Mouse (Mus musculus): ENCODE results near the gene Defb25. TPM values are rescaled to one million over a fixed set of nuclear protein-coding genes. Genes with fewer than 3 reads are reported as not detected.
"Not testable (repeated sequence)": the region's sequence is repeated elsewhere in the genome, so short reads cannot be mapped to it uniquely, and the experiment has no call there.

Defb25 gene
- 1.7 and 2.0 TPM in 2 replicates for polyA plus RNA-seq (2012; rRNA removed)

DNA sequence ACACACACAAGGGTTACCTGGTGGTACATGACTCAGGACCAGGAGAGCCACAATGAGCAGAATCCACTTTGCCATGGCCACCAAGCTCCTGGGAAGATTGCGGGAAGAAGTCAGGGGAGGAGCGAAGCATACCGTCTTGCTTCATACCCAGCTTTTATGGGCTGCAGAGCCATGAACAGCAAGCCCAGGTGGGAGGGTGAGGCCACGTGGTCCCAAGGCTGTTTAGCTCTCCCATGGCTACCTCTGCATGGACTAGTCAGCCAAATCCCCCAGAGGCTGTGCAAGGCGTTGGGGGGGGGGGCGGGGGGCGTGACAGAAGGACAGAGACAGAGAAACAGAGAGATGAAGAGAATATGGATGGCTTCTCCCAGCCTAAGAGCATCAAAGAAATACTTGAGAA, at the start of gene Defb25:
Defb25 (minus strand) TSS at position 101 of the 400 bp plus-strand sequence.
- Histone ChIP-seq H3K36me3 (ENCODE audit: control insufficient read depth, insufficient read depth, low read length) (no peaks in the 10 kb centered on the region), H3K27ac (ENCODE audit: control insufficient read depth, insufficient read depth, low read length) (no peak within 1 kb of the TSS), H3K4me3 (ENCODE audit: control insufficient read depth, insufficient read depth, low read length) (no peak within 1 kb of the TSS), H3K4me1 (replicated peaks; ENCODE audit: control insufficient read depth, insufficient read depth, low read length) (0 out of 2 replicates have a peak, but pooled peaks cover 2% of the 10 kb centered on the region), H3K27me3 (ENCODE audit: control insufficient read depth, insufficient read depth, low read length) (peaks cover 5% of the 10 kb centered on the region; the same call in 1 of the 2 replicates)
- no peak for TF ChIP-seq CTCF (IDR thresholded peaks at IDR 0.05; ENCODE audit: borderline replicate concordance, control insufficient read depth, extremely low read depth, insufficient read depth, low read length, poor library complexity)
- TF ChIP-seq POLR2A (IDR thresholded peaks at IDR 0.05; ENCODE audit: control insufficient read depth, extremely low read depth, insufficient read depth, low read length, poor library complexity): no peak
- DNase-seq: no peak
- 92% methylated on average over 7 of the region's 7 CpGs for WGBS

DNA sequence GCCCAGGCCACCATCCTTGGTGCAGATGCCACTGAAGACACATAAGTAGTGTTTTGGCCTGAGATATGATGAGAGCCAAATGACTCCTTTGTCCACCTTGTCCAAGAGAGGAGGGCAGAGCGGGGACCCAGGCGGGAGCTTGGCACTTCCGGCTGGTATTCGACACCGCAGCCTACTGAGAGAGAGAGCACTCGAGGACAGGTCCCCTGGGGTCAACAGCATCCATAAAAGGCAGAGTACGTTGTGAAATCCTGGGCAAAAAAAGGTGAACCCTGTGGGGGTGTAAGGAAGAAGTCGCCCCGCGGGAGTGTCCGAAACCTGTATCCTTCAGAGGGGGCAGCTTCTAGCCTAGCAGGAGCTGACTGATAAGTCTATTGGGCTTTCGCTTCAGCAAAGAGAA, 49.3 kb upstream of the Defb25 start:
- TF ChIP-seq POLR2A (IDR thresholded peaks at IDR 0.05; ENCODE audit: control insufficient read depth, extremely low read depth, insufficient read depth, low read length, poor library complexity) (no peak), CTCF (IDR thresholded peaks at IDR 0.05; ENCODE audit: borderline replicate concordance, control insufficient read depth, extremely low read depth, insufficient read depth, low read length, poor library complexity) (no peak)
- no peak for DNase-seq
- peak overlapping the region; percentile 5; the same call in 1 of the 2 replicates for H3K4me3 ChIP-seq (ENCODE audit: control insufficient read depth, insufficient read depth, low read length)
- peaks cover 30% of the 10 kb centered on the region for H3K4me1 ChIP-seq (replicated peaks; ENCODE audit: control insufficient read depth, insufficient read depth, low read length)
- peaks cover 17% of the 10 kb centered on the region for H3K36me3 ChIP-seq (ENCODE audit: control insufficient read depth, insufficient read depth, low read length)
- peak overlapping the region; percentile 96 for H3K27ac ChIP-seq (ENCODE audit: control insufficient read depth, insufficient read depth, low read length)
- H3K27me3 ChIP-seq (ENCODE audit: control insufficient read depth, insufficient read depth, low read length): no peaks in the 10 kb centered on the region
- WGBS: 58% methylated on average over 12 of the region's 12 CpGs

- Histone ChIP-seq H3K27ac (ENCODE audit: control insufficient read depth, insufficient read depth, low read length) (peak overlapping the region; percentile 96), H3K36me3 (ENCODE audit: control insufficient read depth, insufficient read depth, low read length) (peaks cover 14% of the 10 kb centered on the region), H3K4me1 (replicated peaks; ENCODE audit: control insufficient read depth, insufficient read depth, low read length) (peaks cover 30% of the 10 kb centered on the region), H3K27me3 (ENCODE audit: control insufficient read depth, insufficient read depth, low read length) (no peaks in the 10 kb centered on the region), H3K4me3 (ENCODE audit: control insufficient read depth, insufficient read depth, low read length) (peak overlapping the region; percentile 81)
- WGBS: 2% methylated on average over 5 of the region's 5 CpGs
- peak; percentile 83 for DNase-seq
- TF ChIP-seq POLR2A (IDR thresholded peaks at IDR 0.05; ENCODE audit: control insufficient read depth, extremely low read depth, insufficient read depth, low read length, poor library complexity) (no peak), CTCF (IDR thresholded peaks at IDR 0.05; ENCODE audit: borderline replicate concordance, control insufficient read depth, extremely low read depth, insufficient read depth, low read length, poor library complexity) (no peak)
Observed at GRCm38 (mm10) chr2:152671642-152671999, 48.8 kb upstream of the Defb25 start.

GRCm38 (mm10) chr2:152670983-152671641, 48.3 kb upstream of the Defb25 start:
- Histone ChIP-seq H3K4me3 (ENCODE audit: control insufficient read depth, insufficient read depth, low read length) (peak overlapping the region; percentile 81), H3K27ac (ENCODE audit: control insufficient read depth, insufficient read depth, low read length) (peak overlapping the region; percentile 96), H3K36me3 (ENCODE audit: control insufficient read depth, insufficient read depth, low read length) (peaks cover 10% of the 10 kb centered on the region), H3K27me3 (ENCODE audit: control insufficient read depth, insufficient read depth, low read length) (no peaks in the 10 kb centered on the region), H3K4me1 (replicated peaks; ENCODE audit: control insufficient read depth, insufficient read depth, low read length) (peaks cover 29% of the 10 kb centered on the region)
- TF ChIP-seq POLR2A (IDR thresholded peaks at IDR 0.05; ENCODE audit: control insufficient read depth, extremely low read depth, insufficient read depth, low read length, poor library complexity) (0 out of 2 replicates have a peak, but pooled peaks have one; percentile 48), CTCF (IDR thresholded peaks at IDR 0.05; ENCODE audit: borderline replicate concordance, control insufficient read depth, extremely low read depth, insufficient read depth, low read length, poor library complexity) (no peak)
- peak; percentile 92 for DNase-seq
- WGBS: 3% methylated on average over 9 of the region's 9 CpGs

GRCm38 (mm10) chr2:152669639-152670484, 47.0 kb upstream of the Defb25 start:
- 1% methylated on average over 46 of the region's 46 CpGs for WGBS
- Histone ChIP-seq H3K4me3 (ENCODE audit: control insufficient read depth, insufficient read depth, low read length) (peak overlapping the region; percentile 81), H3K36me3 (ENCODE audit: control insufficient read depth, insufficient read depth, low read length) (peaks cover 3% of the 10 kb centered on the region; the same call in 1 of the 2 replicates), H3K27ac (ENCODE audit: control insufficient read depth, insufficient read depth, low read length) (peak overlapping the region; percentile 96), H3K4me1 (replicated peaks; ENCODE audit: control insufficient read depth, insufficient read depth, low read length) (peaks cover 19% of the 10 kb centered on the region), H3K27me3 (ENCODE audit: control insufficient read depth, insufficient read depth, low read length) (no peaks in the 10 kb centered on the region)
- DNase-seq: peak; percentile 37
- TF ChIP-seq POLR2A (IDR thresholded peaks at IDR 0.05; ENCODE audit: control insufficient read depth, extremely low read depth, insufficient read depth, low read length, poor library complexity): no peak
- 0 out of 2 replicates have a peak, but pooled peaks have one; percentile 9 for TF ChIP-seq CTCF (IDR thresholded peaks at IDR 0.05; ENCODE audit: borderline replicate concordance, control insufficient read depth, extremely low read depth, insufficient read depth, low read length, poor library complexity)

DNA sequence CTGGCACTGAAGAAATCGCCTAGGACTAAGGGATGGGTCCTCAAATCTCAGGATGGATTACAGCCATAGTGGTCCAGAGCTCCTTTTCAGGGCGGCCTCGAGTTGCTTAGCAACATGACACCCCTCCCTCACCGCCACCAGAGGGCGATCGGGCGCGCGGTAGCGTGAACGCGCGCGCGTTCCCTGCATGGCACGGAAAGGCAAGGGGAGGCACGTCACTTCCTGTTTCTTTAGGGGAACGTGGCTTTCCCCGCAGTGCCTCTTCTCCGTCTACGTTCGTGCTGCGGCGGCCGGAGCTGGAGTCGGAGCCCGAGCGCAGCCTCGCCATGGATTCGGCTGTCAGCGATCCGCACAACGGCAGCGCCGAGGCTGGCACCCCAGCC, 46.4 kb upstream of the Defb25 start, which contains the start of gene H13:
H13 (plus strand) TSS at position 206 of the 383 bp plus-strand sequence.
- TF ChIP-seq POLR2A (IDR thresholded peaks at IDR 0.05; ENCODE audit: control insufficient read depth, extremely low read depth, insufficient read depth, low read length, poor library complexity) (peak; percentile 88; the same call in 1 of the 2 replicates), CTCF (IDR thresholded peaks at IDR 0.05; ENCODE audit: borderline replicate concordance, control insufficient read depth, extremely low read depth, insufficient read depth, low read length, poor library complexity) (peak; percentile 96)
- H3K4me1 ChIP-seq (replicated peaks; ENCODE audit: control insufficient read depth, insufficient read depth, low read length): peaks cover 19% of the 10 kb centered on the region
- no peaks in the 10 kb centered on the region for H3K27me3 ChIP-seq (ENCODE audit: control insufficient read depth, insufficient read depth, low read length)
- DNase-seq: peak; percentile 93
- peak within 1 kb of the TSS; percentile 81 for H3K4me3 ChIP-seq (ENCODE audit: control insufficient read depth, insufficient read depth, low read length)
- peak within 1 kb of the TSS; percentile 96 for H3K27ac ChIP-seq (ENCODE audit: control insufficient read depth, insufficient read depth, low read length)
- under 1% methylated on average over 35 of the region's 35 CpGs for WGBS
- no peaks in the 10 kb centered on the region; the same call in 1 of the 2 replicates for H3K36me3 ChIP-seq (ENCODE audit: control insufficient read depth, insufficient read depth, low read length)

GRCm38 (mm10) chr2:152666191-152666590, 43.3 kb upstream of the Defb25 start:
- not testable (repeated sequence) for H3K4me3 ChIP-seq (ENCODE audit: control insufficient read depth, insufficient read depth, low read length); H3K27ac ChIP-seq (ENCODE audit: control insufficient read depth, insufficient read depth, low read length); H3K27me3 ChIP-seq (ENCODE audit: control insufficient read depth, insufficient read depth, low read length); H3K4me1 ChIP-seq (replicated peaks; ENCODE audit: control insufficient read depth, insufficient read depth, low read length); H3K36me3 ChIP-seq (ENCODE audit: control insufficient read depth, insufficient read depth, low read length); DNase-seq
- WGBS: 87% methylated on average over 3 of the region's 3 CpGs

All from thymus, adult 2 months (tissue).